Mouse (Mus musculus) neural tube, embryonic 12.5 days (tissue): ENCODE measurements at regions not wholly inside any gene's neighbourhood (a gene's known extent, or its start where the extent isn't known, plus 50 kb on each side); places are given as distances from the start of the nearest gene placed in this dataset.

ENCODE experiments used
- ATAC-seq: fragments of 200-750 bp; cut with Nextera tagmentation; 2 replicates; pipeline ENCODE4 v1.8.0; 2017; ENCODE audit warnings: low read depth, mild to moderate bottlenecking, moderate TSS enrichment, moderate library complexity; ENCODE audit not compliant: low FRiP score
- H3K27ac ChIP-seq: fragments of 300-500 bp; sonication (generic); 2 replicates; pipeline ENCODE4 v1.5.1; 2016
- H3K27me3 ChIP-seq: fragments of 300-500 bp; sonication (generic); replicated peaks from 2 replicates; pipeline ENCODE4 v1.6.1; 2016; ENCODE audit warnings: mild to moderate bottlenecking
- H3K36me3 ChIP-seq: fragments of 300-500 bp; sonication (generic); 2 replicates; pipeline ENCODE4 v1.6.1; 2016; ENCODE audit warnings: mild to moderate bottlenecking
- H3K4me1 ChIP-seq: fragments of 300-500 bp; sonication (generic); 2 replicates; pipeline ENCODE4 v1.6.1; 2016
- H3K4me2 ChIP-seq: fragments of 300-500 bp; sonication (generic); replicated peaks from 2 replicates; pipeline ENCODE4 v1.6.1; 2016; ENCODE audit warnings: mild to moderate bottlenecking
- H3K4me3 ChIP-seq: fragments of 300-500 bp; sonication (generic); 2 replicates; pipeline ENCODE4 v1.5.1; 2016
- H3K9ac ChIP-seq: fragments of 300-500 bp; sonication (generic); 2 replicates; pipeline ENCODE4 v1.6.1; 2016; ENCODE audit warnings: mild to moderate bottlenecking
- H3K9me3 ChIP-seq: fragments of 300-500 bp; sonication (generic); 2 replicates; pipeline ENCODE4 v1.6.1; 2016; ENCODE audit warnings: mild to moderate bottlenecking
- WGBS: fragments of 180-500 bp; shearing (Covaris S2); methylation state at CpG from one replicate; pipeline ENCODE4 v1.1.7; 2016; 5-methylcytosine and 5-hydroxymethylcytosine counted together

DNA sequence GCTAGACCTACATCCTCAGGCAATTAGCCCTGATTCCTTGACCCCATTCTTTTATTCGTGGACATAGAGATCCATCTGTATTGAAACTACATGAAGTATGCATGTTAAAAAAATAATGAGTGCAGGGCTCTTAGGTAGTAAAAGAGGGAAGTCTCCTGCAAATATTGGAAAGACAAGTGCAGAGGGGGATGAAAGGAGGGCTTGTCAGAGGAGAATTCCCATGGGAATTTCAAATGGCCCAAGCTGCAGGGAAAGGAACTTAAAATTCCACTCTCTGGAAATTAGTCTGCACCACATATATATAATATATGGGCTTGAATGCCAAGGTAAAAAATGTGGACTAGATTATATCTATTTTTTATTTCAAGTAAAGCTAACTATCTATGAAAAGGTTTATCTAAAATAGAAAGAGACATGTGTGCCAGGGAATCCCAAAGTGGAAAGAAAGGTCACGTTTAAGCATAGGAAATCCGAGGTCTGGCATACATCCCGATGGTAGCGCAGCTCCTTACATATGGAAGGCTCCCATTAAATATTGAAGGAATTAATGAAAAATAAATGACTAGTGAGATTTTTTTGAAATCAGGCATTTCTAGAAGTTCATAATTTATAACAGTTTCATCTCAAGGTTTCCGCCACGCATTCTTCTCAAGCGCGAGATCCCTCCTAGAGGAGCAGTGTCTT, 457.4 kb downstream of the Kctd12 start:
- Histone ChIP-seq H3K9me3 (no peaks in the 10 kb centered on the region), H3K4me2 (no peak overlapping the region)
- ATAC-seq, result no peak

GRCm38 (mm10) chr14:102516765-102517164, 465.7 kb downstream of the Kctd12 start:
- Histone ChIP-seq H3K4me1 (no peaks in the 10 kb centered on the region), H3K36me3 (no peaks in the 10 kb centered on the region), H3K4me3 (no peak overlapping the region), H3K27ac (no peak overlapping the region), H3K9ac (no peak overlapping the region), H3K9me3 (no peaks in the 10 kb centered on the region), H3K27me3 (no peaks in the 10 kb centered on the region), H3K4me2 (no peak overlapping the region)
- 7% methylated on average over 2 of the region's 2 CpGs for WGBS
- no peak for ATAC-seq

More for the DNA sequence above, 457.4 kb downstream of the Kctd12 start:
- no peaks in the 10 kb centered on the region for H3K36me3 ChIP-seq
- H3K4me3 ChIP-seq, result no peak overlapping the region
- WGBS, result 77% methylated on average over 9 of the region's 9 CpGs
- no peak overlapping the region for H3K27ac ChIP-seq
- no peaks in the 10 kb centered on the region for H3K27me3 ChIP-seq
- no peak overlapping the region for H3K9ac ChIP-seq
- H3K4me1 ChIP-seq, result no peaks in the 10 kb centered on the region

GRCm38 (mm10) chr14:102514527-102514926, 467.9 kb downstream of the Kctd12 start:
- Histone ChIP-seq H3K9ac (no peak overlapping the region), H3K4me1 (no peaks in the 10 kb centered on the region), H3K9me3 (no peaks in the 10 kb centered on the region), H3K36me3 (no peaks in the 10 kb centered on the region), H3K27me3 (no peaks in the 10 kb centered on the region), H3K27ac (no peak overlapping the region), H3K4me2 (no peak overlapping the region), H3K4me3 (no peak overlapping the region)
- ATAC-seq, result no peak
- WGBS, result 71% methylated on average over 2 of the region's 2 CpGs

- Histone ChIP-seq H3K9me3 (no peaks in the 10 kb centered on the region), H3K36me3 (no peaks in the 10 kb centered on the region), H3K27ac (no peak overlapping the region), H3K4me3 (no peak overlapping the region), H3K27me3 (no peaks in the 10 kb centered on the region), H3K4me1 (no peaks in the 10 kb centered on the region), H3K9ac (no peak overlapping the region), H3K4me2 (no peak overlapping the region)
- 59% methylated on average over 3 of the region's 3 CpGs for WGBS
- no peak for ATAC-seq
Observed at GRCm38 (mm10) chr14:102512651-102513050, 469.8 kb downstream of the Kctd12 start.

DNA sequence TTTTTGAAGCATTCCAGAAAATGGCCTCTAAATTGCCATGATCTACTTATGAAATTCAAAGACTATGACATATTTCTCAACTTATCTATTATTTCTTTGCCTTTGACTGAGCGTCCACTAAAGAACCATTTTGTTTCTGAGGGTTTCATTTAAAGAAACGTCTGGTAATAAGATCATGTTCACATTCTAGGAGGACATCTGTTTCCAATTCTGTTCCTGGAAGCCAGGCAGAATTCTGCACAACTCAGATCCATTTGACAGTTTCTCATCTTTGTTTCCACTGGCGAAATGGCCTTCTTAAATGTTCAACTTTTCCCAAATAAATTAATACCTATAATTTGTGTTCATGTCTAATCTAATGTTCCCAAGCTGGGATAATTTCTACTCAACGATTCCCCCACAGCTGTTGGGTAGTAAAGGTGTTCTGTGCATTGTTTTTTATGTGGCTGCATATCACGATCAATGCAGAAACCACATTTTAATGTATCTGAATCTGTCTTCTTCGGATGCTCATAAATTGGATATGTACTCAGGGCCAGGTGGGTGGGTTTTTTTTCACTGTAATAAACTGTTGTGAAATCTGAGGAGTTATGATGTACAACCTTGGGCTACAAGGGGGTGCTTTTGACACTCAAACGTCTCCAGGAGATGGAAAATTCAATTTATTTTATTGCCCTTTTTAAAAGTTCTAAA, 470.6 kb downstream of the Kctd12 start:
- ATAC-seq, result no peak
- H3K4me1 ChIP-seq, result no peaks in the 10 kb centered on the region
- H3K27me3 ChIP-seq, result no peaks in the 10 kb centered on the region
- H3K9ac ChIP-seq, result no peak overlapping the region
- no peak overlapping the region for H3K4me2 ChIP-seq
- no peaks in the 10 kb centered on the region for H3K36me3 ChIP-seq
- H3K27ac ChIP-seq, result no peak overlapping the region
- H3K9me3 ChIP-seq, result no peaks in the 10 kb centered on the region
- WGBS, result 75% methylated on average over 7 of the region's 7 CpGs
- H3K4me3 ChIP-seq, result no peak overlapping the region

DNA sequence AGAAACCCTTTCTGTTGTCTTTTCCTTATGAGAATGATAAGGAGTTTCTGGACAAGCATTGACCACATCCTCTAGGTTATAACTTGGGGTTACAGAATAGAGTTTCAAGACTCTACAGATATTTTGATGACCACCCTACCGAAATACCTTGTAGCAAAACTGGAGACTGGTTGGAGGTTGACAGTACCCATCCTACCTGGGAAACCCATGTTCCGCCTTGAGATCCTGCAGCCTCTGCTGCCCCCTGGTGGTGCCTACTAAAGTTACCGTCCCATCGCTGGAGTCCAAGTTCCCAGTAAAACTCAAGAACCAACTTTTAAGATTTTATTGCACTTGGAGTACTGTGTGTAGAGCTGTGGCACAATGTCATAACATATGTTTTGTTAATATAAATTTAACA, 472.1 kb downstream of the Kctd12 start:
- Histone ChIP-seq H3K4me1 (no peaks in the 10 kb centered on the region), H3K9me3 (no peaks in the 10 kb centered on the region), H3K4me2 (no peak overlapping the region), H3K9ac (no peak overlapping the region), H3K36me3 (no peaks in the 10 kb centered on the region), H3K4me3 (no peak overlapping the region), H3K27me3 (no peaks in the 10 kb centered on the region), H3K27ac (no peak overlapping the region)
- WGBS, result 29% methylated on average over 4 of the region's 4 CpGs
- no peak for ATAC-seq

DNA sequence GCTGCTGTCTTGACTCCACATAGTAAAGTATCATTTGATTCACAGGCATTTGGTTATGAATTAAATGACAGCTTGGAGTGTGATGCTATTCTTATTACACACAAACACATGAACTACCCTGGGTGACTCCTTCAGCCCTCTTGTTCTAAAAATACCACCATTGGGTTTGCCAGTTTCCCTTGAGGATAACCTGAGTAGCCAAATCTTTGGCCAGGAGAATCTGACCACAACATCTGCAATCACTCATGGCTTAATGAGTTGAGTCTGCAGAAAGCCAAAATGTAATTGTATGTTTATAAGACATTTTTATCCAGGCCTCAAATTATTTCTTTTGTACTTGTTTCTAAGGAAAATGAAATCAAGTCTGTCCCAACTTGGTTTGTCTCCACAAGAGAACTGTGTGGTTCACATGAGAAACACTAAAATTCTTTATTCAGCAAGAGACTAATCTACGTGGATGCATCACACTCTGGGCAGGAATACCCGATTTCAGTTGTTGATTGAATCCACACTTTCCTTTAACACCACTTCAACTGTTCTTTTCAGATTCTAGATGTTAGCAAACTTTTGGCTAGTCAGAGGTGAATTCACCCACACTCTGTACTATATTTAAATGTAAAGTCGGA, 476.6 kb downstream of the Kctd12 start:
- 87% methylated on average over 3 of the region's 3 CpGs for WGBS
- Histone ChIP-seq H3K4me3 (no peak overlapping the region), H3K27ac (no peak overlapping the region), H3K9me3 (no peaks in the 10 kb centered on the region), H3K27me3 (no peaks in the 10 kb centered on the region), H3K9ac (no peak overlapping the region), H3K4me2 (no peak overlapping the region), H3K36me3 (no peaks in the 10 kb centered on the region), H3K4me1 (no peaks in the 10 kb centered on the region)
- ATAC-seq, result no peak

DNA sequence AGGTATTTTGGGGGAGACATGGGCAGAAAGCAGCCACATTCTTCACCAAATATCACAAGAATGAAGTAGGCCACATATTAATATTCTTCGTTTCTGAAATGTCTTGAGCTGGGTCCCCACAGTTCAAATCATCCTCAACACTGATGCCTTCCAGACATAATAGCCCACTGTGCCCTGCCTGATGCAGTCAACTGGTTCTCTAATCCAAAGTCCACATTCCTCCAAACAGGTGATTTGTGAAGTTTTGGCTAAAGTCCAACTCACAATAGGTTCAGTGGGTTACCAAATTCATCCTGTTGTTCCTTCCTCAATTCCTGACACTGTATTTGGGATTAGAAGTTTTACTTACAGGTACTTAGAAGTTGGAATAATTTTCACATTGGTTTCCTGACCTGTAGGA, 485.3 kb downstream of the Kctd12 start:
- no peak overlapping the region for H3K9ac ChIP-seq
- H3K27me3 ChIP-seq, result no peaks in the 10 kb centered on the region
- H3K4me1 ChIP-seq, result no peaks in the 10 kb centered on the region
- H3K9me3 ChIP-seq, result no peaks in the 10 kb centered on the region
- H3K4me3 ChIP-seq, result no peak overlapping the region
- H3K27ac ChIP-seq, result no peak overlapping the region
- no peaks in the 10 kb centered on the region for H3K36me3 ChIP-seq
- H3K4me2 ChIP-seq, result no peak overlapping the region
- WGBS, result 92% methylated on average over 1 of the region's 1 CpGs
- ATAC-seq, result no peak

DNA sequence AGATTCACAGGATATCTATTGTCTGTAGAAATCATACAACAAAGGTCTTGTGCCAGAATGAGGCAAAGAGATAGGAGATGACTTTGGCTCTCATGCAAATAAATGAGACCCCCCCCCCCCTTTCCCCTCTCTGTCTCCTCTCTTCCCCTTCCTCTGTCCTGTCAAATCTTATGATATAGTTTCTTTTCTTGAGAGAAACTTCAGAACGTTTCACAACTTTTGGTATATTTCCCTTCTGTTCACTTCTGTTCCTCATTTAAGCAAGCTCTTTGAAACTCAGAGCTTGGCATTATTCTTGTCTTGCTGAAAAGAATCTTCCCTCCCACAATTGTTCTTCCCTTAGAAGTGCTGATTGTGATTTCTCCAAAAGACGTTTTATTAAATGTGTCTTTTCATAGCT, 490.1 kb downstream of the Kctd12 start:
- H3K36me3 ChIP-seq, result no peaks in the 10 kb centered on the region
- no peak overlapping the region for H3K9ac ChIP-seq
- H3K4me2 ChIP-seq, result no peak overlapping the region
- H3K27ac ChIP-seq, result no peak overlapping the region
- no peaks in the 10 kb centered on the region for H3K4me1 ChIP-seq
- WGBS, result 66% methylated on average over 2 of the region's 2 CpGs
- no peak for ATAC-seq
- H3K9me3 ChIP-seq, result no peaks in the 10 kb centered on the region
- H3K4me3 ChIP-seq, result no peak overlapping the region
- no peaks in the 10 kb centered on the region for H3K27me3 ChIP-seq

GRCm38 (mm10) chr14:102491205-102491604, 491.2 kb downstream of the Kctd12 start:
- Histone ChIP-seq H3K27ac (no peak overlapping the region), H3K4me3 (no peak overlapping the region), H3K4me1 (no peaks in the 10 kb centered on the region), H3K4me2 (no peak overlapping the region), H3K36me3 (no peaks in the 10 kb centered on the region), H3K9me3 (no peaks in the 10 kb centered on the region), H3K27me3 (no peaks in the 10 kb centered on the region), H3K9ac (no peak overlapping the region)
- WGBS, result 100% methylated on average over 1 of the region's 1 CpGs
- ATAC-seq, result no peak

DNA sequence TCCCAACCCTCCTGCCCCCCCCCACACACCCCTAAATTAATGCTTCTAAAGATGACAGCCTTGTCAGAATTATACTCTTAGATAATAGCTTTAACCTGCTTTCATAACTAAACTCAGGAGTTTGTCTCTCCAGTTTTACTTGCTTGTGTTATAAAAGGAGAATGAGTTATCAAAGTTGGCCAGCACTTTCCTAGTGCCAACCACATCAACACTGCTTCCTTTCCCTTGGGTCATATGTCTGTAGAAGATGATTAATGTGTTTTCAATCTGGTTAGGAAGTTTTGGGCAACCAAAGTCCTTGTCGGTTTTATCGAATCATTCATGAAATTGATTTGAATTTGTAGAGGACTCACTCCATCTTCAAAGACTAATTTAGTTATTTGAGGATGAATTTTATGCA, 505.3 kb downstream of the Kctd12 start:
- 94% methylated on average over 2 of the region's 2 CpGs for WGBS
- Histone ChIP-seq H3K9ac (no peak overlapping the region), H3K4me3 (no peak overlapping the region), H3K36me3 (no peaks in the 10 kb centered on the region), H3K4me2 (no peak overlapping the region), H3K27me3 (no peaks in the 10 kb centered on the region), H3K4me1 (no peaks in the 10 kb centered on the region), H3K27ac (no peak overlapping the region), H3K9me3 (no peaks in the 10 kb centered on the region)
- ATAC-seq, result no peak

DNA sequence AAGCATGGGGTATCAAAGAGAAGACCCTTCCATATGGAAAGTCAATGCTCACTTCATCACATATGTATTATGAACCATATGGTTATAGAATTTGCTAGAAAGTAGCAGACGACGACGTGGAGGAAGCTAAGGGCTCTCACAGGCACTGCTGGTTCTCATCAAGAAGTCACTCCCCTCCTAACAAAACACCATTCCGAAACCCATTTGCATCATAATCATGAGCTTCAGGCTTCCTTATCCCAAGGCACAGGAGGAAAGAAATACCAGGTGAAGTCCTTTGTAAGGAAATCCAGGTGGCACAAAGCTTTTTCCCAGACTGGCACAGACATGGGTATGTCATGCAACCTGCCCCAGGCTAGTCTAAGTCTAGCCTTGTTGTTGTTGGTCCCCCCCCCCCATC, 513.1 kb downstream of the Kctd12 start:
- Histone ChIP-seq H3K27me3 (no peaks in the 10 kb centered on the region), H3K27ac (no peak overlapping the region), H3K36me3 (no peaks in the 10 kb centered on the region), H3K9me3 (no peaks in the 10 kb centered on the region), H3K9ac (no peak overlapping the region), H3K4me2 (no peak overlapping the region), H3K4me3 (no peak overlapping the region), H3K4me1 (no peaks in the 10 kb centered on the region)
- no peak for ATAC-seq
- WGBS, result 53% methylated on average over 4 of the region's 4 CpGs

DNA sequence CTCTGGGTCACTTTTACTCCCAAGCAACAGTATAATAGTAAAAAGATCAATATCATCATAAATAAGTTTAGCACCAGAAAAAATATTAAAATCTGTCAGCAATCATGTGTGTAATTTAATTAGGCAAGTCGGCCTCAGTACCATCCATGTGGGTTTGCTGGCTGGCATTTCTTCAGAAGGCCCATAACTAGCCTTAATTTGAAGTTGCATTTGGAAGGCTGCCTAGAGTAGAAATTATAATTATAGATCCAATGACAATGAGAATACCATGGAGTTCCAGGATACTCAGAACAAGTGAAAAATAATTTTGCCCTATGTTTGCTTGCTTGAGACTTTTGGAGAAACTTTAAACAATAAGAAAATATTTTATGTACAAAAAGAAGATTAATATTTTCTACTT, 521.4 kb downstream of the Kctd12 start:
- Histone ChIP-seq H3K4me1 (no peaks in the 10 kb centered on the region), H3K4me2 (no peak overlapping the region), H3K27me3 (no peaks in the 10 kb centered on the region), H3K9ac (no peak overlapping the region), H3K27ac (no peak overlapping the region), H3K9me3 (no peaks in the 10 kb centered on the region), H3K4me3 (no peak overlapping the region), H3K36me3 (no peaks in the 10 kb centered on the region)
- ATAC-seq, result no peak
- WGBS, result 85% methylated on average over 1 of the region's 1 CpGs
